24 mouse cellular contexts compared by ENCODE assay signal in the genomic region with DNA sequence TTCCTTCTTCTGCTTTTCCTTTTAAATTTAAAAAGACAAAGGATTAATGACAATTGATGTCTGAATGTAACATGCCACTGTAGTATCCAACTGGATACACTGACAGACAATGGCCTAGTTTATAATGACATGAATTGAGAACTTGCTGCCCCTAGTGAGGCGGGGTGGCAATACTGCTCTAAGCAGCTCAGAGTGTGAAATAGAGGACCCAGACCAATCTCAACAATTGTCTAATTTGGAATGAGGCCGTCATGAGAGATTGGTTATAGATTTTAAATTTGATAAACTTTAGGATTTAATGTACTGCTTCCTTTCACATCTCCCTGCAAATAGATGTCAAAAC.
"Had no signal": no experiment of that assay in that cellular context is flagged by ENCODE, and none has a peak within 500 bp of the region (broad histone marks: within the 10 kb centered on the region; RNA-seq: fewer than 3 reads in every experiment).

No protein-coding gene starts in this region.

- H3K9ac ChIP-seq: forebrain, postnatal 0 days; heart, embryonic 12.5 days; hindbrain, embryonic 13.5 days; hindbrain, embryonic 15.5 days; intestine, embryonic 15.5 days; limb, embryonic 12.5 days had no signal

- H3K9me3 ChIP-seq: heart, embryonic 10.5 days; heart, embryonic 12.5 days; hindbrain, embryonic 10.5 days; hindbrain, embryonic 13.5 days; hindbrain, embryonic 15.5 days; intestine, embryonic 15.5 days; limb, embryonic 10.5 days; limb, embryonic 12.5 days had no signal

- H3K4me2 ChIP-seq: heart, embryonic 12.5 days; hindbrain, embryonic 13.5 days; hindbrain, embryonic 15.5 days; intestine, embryonic 15.5 days; limb, embryonic 12.5 days had no signal

- H3K27me3 ChIP-seq: heart, embryonic 12.5 days; hindbrain, embryonic 13.5 days; hindbrain, embryonic 15.5 days; intestine, embryonic 15.5 days; limb, embryonic 12.5 days had no signal

- H3K27ac ChIP-seq: gastrocnemius, adult 2 months; heart, embryonic 10.5 days; hindbrain, embryonic 13.5 days; intestine, embryonic 15.5 days; layer of hippocampus, adult 2 months; left cerebral cortex, adult 2 months; limb, embryonic 10.5 days; limb, embryonic 12.5 days had no signal

- ATAC-seq: inflammation-experienced regulatory T-cells, adult 6 months; intestine, embryonic 15.5 days; intestine, postnatal 0 days had no signal

- H3K36me3 ChIP-seq: heart, embryonic 10.5 days; heart, embryonic 12.5 days; hindbrain, embryonic 10.5 days; hindbrain, embryonic 13.5 days; hindbrain, embryonic 15.5 days; intestine, embryonic 15.5 days; limb, embryonic 10.5 days; limb, embryonic 12.5 days had no signal

- H3K4me1 ChIP-seq: heart, embryonic 12.5 days; hindbrain, embryonic 10.5 days; intestine, embryonic 15.5 days; limb, embryonic 10.5 days; limb, embryonic 12.5 days had no signal

- H3K4me3 ChIP-seq: gastrocnemius, adult 2 months; heart, embryonic 10.5 days; heart, embryonic 12.5 days; hindbrain, embryonic 10.5 days; hindbrain, embryonic 13.5 days; hindbrain, embryonic 15.5 days; intestine, embryonic 15.5 days; layer of hippocampus, adult 2 months; left cerebral cortex, adult 2 months; limb, embryonic 10.5 days; limb, embryonic 12.5 days had no signal

- DNase-seq: gastrocnemius, adult 2 months; gastrocnemius, postnatal 10 days; gastrocnemius, postnatal 25 days; heart, adult 18-20 months; heart, postnatal 10 days; heart, postnatal 4 days; kidney, adult 18-20 months; kidney, adult 8-10 months; kidney, postnatal 10 days; kidney, postnatal 25 days; kidney, postnatal 4 days had no signal
